Mouse (Mus musculus): ENCODE results near the gene Hist1h3d. TPM values are rescaled to one million over a fixed set of nuclear protein-coding genes. Genes with fewer than 3 reads are reported as not detected.
"Not testable (repeated sequence)": the region's sequence is repeated elsewhere in the genome, so short reads cannot be mapped to it uniquely, and the experiment has no call there.

Hist1h3d gene
- total and polyA plus RNA-seq, 3 experiments, result 0.94 to 182 (median 13.5) TPM

DNA sequence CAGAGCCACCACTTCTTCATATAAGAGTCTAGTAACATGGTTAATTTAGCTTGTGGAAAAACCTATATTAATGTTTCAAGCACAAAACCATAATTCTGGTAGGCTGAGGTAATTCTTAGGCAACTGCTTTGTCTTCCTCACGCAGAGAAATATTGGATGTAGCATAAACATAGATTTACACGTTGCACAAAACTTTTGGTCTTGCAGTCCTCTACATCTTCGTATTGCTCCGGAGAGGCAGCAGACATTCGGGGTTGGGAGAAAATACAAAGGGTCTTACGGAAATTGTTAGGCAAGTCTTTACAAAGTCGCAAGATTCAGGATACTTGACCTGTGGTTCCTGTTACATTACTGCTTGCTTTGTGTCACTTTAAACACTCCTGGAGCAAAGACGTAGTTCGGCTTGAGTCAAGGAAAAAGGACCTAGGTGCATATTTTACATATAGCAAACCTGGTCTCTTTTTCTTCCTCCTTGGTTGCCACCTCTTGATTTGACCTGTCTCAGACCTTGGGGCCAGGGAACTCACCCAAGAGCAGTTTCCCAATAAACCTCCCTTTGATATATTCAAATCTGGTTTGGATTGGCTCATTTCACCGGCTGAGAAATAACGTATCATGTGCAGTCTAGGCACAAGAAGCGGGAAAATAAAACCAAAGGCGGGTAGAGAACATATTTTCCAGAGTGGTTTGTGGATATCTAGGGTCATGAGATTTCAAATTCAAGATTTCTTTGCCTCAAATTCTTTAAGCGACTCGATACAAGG lies 41.0 kb upstream of the Hist1h3d start (continued):
- TF ChIP-seq POLR2AphosphoS2 (IDR thresholded peaks at IDR 0.05; ENCODE audit: low read depth, low read length), result 0 out of 2 replicates have a peak, but pooled peaks have one; percentile 72

DNA sequence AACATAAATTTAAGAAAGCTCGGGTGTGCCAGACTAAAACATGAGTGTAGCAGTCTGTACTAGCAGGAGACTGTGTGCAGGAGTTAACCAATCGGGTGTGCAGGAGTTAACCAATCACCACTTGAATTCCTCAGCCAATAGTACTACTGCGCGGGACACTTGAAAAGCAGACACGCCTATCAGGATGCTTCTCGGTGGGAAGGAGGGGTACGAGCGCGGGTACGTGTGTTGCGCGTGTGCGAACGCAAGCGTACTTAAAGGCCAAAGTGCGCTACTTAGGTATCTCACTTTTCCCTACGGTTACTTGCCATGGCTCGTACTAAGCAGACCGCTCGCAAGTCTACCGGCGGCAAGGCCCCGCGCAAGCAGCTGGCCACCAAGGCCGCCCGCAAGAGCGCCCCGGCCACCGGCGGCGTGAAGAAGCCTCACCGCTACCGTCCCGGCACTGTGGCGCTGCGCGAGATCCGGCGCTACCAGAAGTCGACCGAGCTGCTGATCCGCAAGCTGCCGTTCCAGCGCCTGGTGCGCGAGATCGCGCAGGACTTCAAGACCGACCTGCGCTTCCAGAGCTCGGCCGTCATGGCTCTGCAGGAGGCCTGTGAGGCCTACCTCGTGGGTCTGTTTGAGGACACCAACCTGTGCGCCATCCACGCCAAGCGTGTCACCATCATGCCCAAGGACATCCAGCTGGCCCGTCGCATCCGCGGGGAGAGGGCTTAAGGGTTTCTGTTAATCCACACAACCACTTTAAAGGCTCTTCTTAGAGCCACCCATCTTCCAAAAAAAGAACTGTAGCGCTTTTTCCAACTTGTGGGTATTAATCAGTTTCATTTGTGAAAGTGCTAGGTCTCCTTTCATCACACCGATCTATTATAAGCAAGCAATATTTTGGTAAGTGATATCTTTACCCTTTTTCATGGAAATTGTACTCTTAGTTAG lies 40.2 kb upstream of the Hist1h3d start, which contains the start of gene Hist1h3g:
Gene Hist1h3g (plus strand): TSS at position 286 of the 939 bp plus-strand sequence.
- DNase-seq (ENCODE audit: extremely low read depth), result peak; percentile 98
- H3K27me3 ChIP-seq (replicated peaks); H3K36me3 ChIP-seq (replicated peaks in 1 of 2; ENCODE audit: control insufficient read depth in 1 of 2, insufficient read depth in 1 of 2, low read length in 1 of 2); H3K9me3 ChIP-seq (replicated peaks; ENCODE audit: low read length); dilution Hi-C loops (cut with MboI; ENCODE audit: extremely low pct_ligation_motif_present, extremely low pct_unique_long_range_greater_than_20kb, low sequenced_read_pairs); H3K79me2 ChIP-seq (replicated peaks; ENCODE audit: control insufficient read depth, extremely low read depth, insufficient read depth, poor library complexity, severe bottlenecking); in situ Hi-C loops (cut with MboI; ENCODE audit: low pct_ligation_motif_present, low pct_unique_long_range_greater_than_20kb, low sequenced_read_pairs): not testable (repeated sequence)
- H3K27ac ChIP-seq (ENCODE audit: insufficient read depth, low read depth), result peak within 1 kb of the TSS; percentile 93
- TF ChIP-seq CHD2 (IDR thresholded peaks at IDR 0.05; ENCODE audit: low read length) (peak; percentile 88), MXI1 (IDR thresholded peaks at IDR 0.05; ENCODE audit: low read depth, low read length) (0 out of 2 replicates have a peak, but pooled peaks have one; percentile 25), E2F4 (IDR thresholded peaks at IDR 0.05; ENCODE audit: insufficient replicate concordance, low read depth, low read length) (peak; percentile 100), ZMIZ1 (IDR thresholded peaks at IDR 0.05; ENCODE audit: low read depth, low read length) (peak; percentile 99), BHLHE40 (IDR thresholded peaks at IDR 0.05; ENCODE audit: low read depth, low read length) (peak; percentile 19; the same call in 1 of the 2 replicates), SIN3A (IDR thresholded peaks at IDR 0.05; ENCODE audit: low read length) (peak; percentile 61), POLR2A (IDR thresholded peaks at IDR 0.05; ENCODE audit: low read depth, low read length) (peak; percentile 97), CHD1 (IDR thresholded peaks at IDR 0.05; ENCODE audit: low read depth, low read length) (peak; percentile 95; the same call in 1 of the 2 replicates), USF2 (conservative IDR thresholded peaks at IDR 0.05; ENCODE audit: low read depth, low read length) (peak; percentile 18), KAT2A (IDR thresholded peaks at IDR 0.05; ENCODE audit: insufficient replicate concordance, low read length) (peak; percentile 68; the same call in 1 of the 2 replicates), MAZ (IDR thresholded peaks at IDR 0.05; ENCODE audit: low read depth, low read length) (0 out of 2 replicates have a peak, but pooled peaks have one; percentile 13), IRF4 (IDR thresholded peaks at IDR 0.05; ENCODE audit: low read depth, low read length) (peak; percentile 31; the same call in 1 of the 2 replicates), MAX (IDR thresholded peaks at IDR 0.05; ENCODE audit: low read length) (peak; percentile 40; the same call in 1 of the 2 replicates), RCOR1 (conservative IDR thresholded peaks at IDR 0.05; ENCODE audit: low read depth, low read length) (0 out of 2 replicates have a peak, but pooled peaks have one; percentile 68), UBTF (IDR thresholded peaks at IDR 0.05; ENCODE audit: low read depth, low read length) (peak; percentile 97), TCF12 (IDR thresholded peaks at IDR 0.05; ENCODE audit: low read depth, low read length) (peak; percentile 87; the same call in 1 of the 2 replicates), HCFC1 (IDR thresholded peaks at IDR 0.05; ENCODE audit: low read depth, low read length) (peak; percentile 48), POLR2AphosphoS2 (IDR thresholded peaks at IDR 0.05; ENCODE audit: low read depth, low read length) (peak; percentile 100), MYC (IDR thresholded peaks at IDR 0.05; ENCODE audit: low read depth, low read length) (peak; percentile 77), NRF1 (IDR thresholded peaks at IDR 0.05; ENCODE audit: low read depth, low read length) (peak; percentile 85), NELFE (IDR thresholded peaks at IDR 0.05; ENCODE audit: low read depth, low read length) (peak; percentile 99), TBP (conservative IDR thresholded peaks at IDR 0.05; ENCODE audit: low read depth, low read length) (peak; percentile 98)
- H3K4me1 ChIP-seq (ENCODE audit: control insufficient read depth in 1 of 2, insufficient read depth in 2 of 2), result peaks cover 9 to 51% of the 10 kb centered on the region in 2 experiments; a peak in 3 of 4 replicates
- peak within 1 kb of the TSS; percentile 49 to 70 (median 55) for H3K4me3 ChIP-seq (replicated peaks in 1 of 3; ENCODE audit: low read depth in 2 of 3, low read length in 2 of 3, poor library complexity in 1 of 3)
- peak within 1 kb of the TSS; percentile 98 for H3K4me2 ChIP-seq (ENCODE audit: insufficient read depth, low read depth, poor library complexity, severe bottlenecking)
- peak within 1 kb of the TSS; percentile 100 for H3K9ac ChIP-seq (ENCODE audit: insufficient read depth, low read depth)

Measured in CH12.LX (cell line).